Mouse (Mus musculus) intestine, embryonic 16.5 days (tissue): ENCODE measurements around the gene Cacna1g. TPM values are rescaled to one million over a fixed set of nuclear protein-coding genes. Genes with fewer than 3 reads are reported as not detected.

Experiments used
- polyA plus RNA-seq: library from polyadenylated mRNA; unstranded; fragments of >200 nt; fragmentation: Nextera tagmentation; extraction: Ambion mirVana; gene quantifications from 2 replicates; pipeline ENCODE4 v1.2.1, GENCODE M21; 2015

Cacna1g gene
- polyA plus RNA-seq, 1 experiment from 2014 or later, result 4.9 TPM

Other genes starting within 250 kb of the Cacna1g start
- 1.8 and 2.2 TPM in 2 replicates for gene Wfikkn2, start 228.2 kb downstream of the Cacna1g start, polyA plus RNA-seq
- gene Gm21885, start 192.3 kb downstream of the Cacna1g start, polyA plus RNA-seq, result 92.1 and 137 TPM in 2 replicates
- gene Luc7l3, start 152.2 kb downstream of the Cacna1g start, polyA plus RNA-seq, result 65.5 and 74.6 TPM in 2 replicates
- 11.8 and 11.9 TPM in 2 replicates for gene Ankrd40, start 146.2 kb downstream of the Cacna1g start, polyA plus RNA-seq
- gene Abcc3, start 81.2 kb downstream of the Cacna1g start, polyA plus RNA-seq, result 2.5 and 3.3 TPM in 2 replicates
- gene Spata20, start 12.0 kb upstream of the Cacna1g start, polyA plus RNA-seq, result 0.13 and 0.16 TPM in 2 replicates
- gene Epn3, start 25.8 kb upstream of the Cacna1g start, polyA plus RNA-seq, result 1.5 and 1.7 TPM in 2 replicates
- 3.0 and 3.2 TPM in 2 replicates for gene Mycbpap, start 47.5 kb upstream of the Cacna1g start, polyA plus RNA-seq
- 2.4 and 3.6 TPM in 2 replicates for gene Rsad1, start 75.1 kb upstream of the Cacna1g start, polyA plus RNA-seq
- gene Chad, start 90.8 kb upstream of the Cacna1g start, polyA plus RNA-seq, result 1.2 and 1.6 TPM in 2 replicates
- gene Acsf2, start 127.7 kb upstream of the Cacna1g start, polyA plus RNA-seq, result 3.0 and 3.3 TPM in 2 replicates
- gene Lrrc59, start 155.6 kb upstream of the Cacna1g start, polyA plus RNA-seq, result 254 and 256 TPM in 2 replicates
- 141 and 151 TPM in 2 replicates for gene Mrpl27, start 179.6 kb upstream of the Cacna1g start, polyA plus RNA-seq
- 14.4 and 16.0 TPM in 2 replicates for gene Eme1, start 179.8 kb upstream of the Cacna1g start, polyA plus RNA-seq
- gene Xylt2, start 203.3 kb upstream of the Cacna1g start, polyA plus RNA-seq, result 11.3 and 11.6 TPM in 2 replicates
- gene Gm11541, start 230.3 kb upstream of the Cacna1g start, polyA plus RNA-seq, result 0.42 and 0.50 TPM in 2 replicates